Mouse (Mus musculus): ENCODE data around the gene Zfp768.

DNA sequence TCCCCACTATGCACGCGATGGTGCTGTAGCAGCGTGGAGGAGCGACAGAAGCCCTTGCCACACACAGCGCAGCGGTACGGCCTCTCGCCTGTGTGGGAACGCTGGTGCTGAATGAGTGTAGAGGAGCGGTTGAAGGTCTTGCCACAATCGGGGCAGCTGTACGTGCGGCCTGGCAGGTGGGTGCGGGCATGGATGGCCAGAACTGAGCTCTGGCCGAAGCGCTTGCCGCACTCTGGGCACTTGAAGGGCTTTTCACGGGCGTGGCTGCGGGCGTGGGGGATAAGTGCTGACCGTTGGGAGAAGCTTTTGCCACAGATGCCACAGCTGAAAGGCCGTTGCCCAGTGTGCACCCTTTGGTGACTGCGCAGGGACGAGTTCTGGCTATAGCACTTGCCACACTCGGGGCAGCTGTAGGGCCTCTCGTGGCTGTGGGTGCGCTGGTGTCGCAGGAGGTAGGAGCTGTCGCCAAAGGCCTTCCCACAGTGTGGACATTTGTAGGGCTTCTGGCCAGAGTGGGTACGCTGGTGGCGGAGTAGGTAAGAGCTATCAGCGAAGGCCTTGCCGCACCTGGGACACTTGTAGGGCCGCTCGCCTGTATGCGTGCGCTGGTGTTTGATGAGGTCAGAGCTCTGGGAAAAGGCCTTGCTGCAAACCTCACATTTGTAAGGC is 1.9 kb downstream of the Zfp768 start:
- TF ChIP-seq CTCF (IDR thresholded peaks at IDR 0.05; ENCODE audit: low read depth, low read length) (no peak), POLR2A (IDR thresholded peaks at IDR 0.05; ENCODE audit: extremely low read depth, insufficient read depth, low read length) (no peak)
